Mouse (Mus musculus) liver, adult 2 months (tissue): ENCODE results near the gene Cabin1. TPM values are rescaled to one million over a fixed set of nuclear protein-coding genes. Genes with fewer than 3 reads are reported as not detected.

Experiments
- DNase-seq: peaks from one replicate; pipeline ENCODE4 v3.0.0-alpha.2; 2011; ENCODE audit warnings: low read depth, low spot score; ENCODE audit errors: extremely low read depth
- H3K27ac ChIP-seq: fragments of 200-500 bp; replicated peaks from 2 replicates; pipeline ENCODE4 v1.5.1; 2012; ENCODE audit warnings: low read depth, mild to moderate bottlenecking, control low read depth, inconsistent platforms, low read length; ENCODE audit not compliant: insufficient read depth
- H3K27me3 ChIP-seq: fragments of 200-500 bp; 2 replicates; pipeline ENCODE4 v1.6.1; 2012; ENCODE audit warnings: mild to moderate bottlenecking, moderate library complexity, low read length, inconsistent platforms; ENCODE audit not compliant: control insufficient read depth, insufficient read depth
- H3K36me3 ChIP-seq: fragments of 200-500 bp; 2 replicates; pipeline ENCODE4 v1.6.1; 2012; ENCODE audit warnings: low read length, inconsistent platforms; ENCODE audit not compliant: control insufficient read depth, insufficient read depth
- H3K4me1 ChIP-seq: fragments of 200-500 bp; 2 replicates; pipeline ENCODE4 v1.6.1; 2011; ENCODE audit warnings: low read length; ENCODE audit not compliant: control insufficient read depth, insufficient read depth
- H3K4me3 ChIP-seq: fragments of 200-500 bp; 2 replicates; pipeline ENCODE4 v1.5.1; 2011; ENCODE audit warnings: low read depth, mild to moderate bottlenecking, control low read depth, low read length, moderate library complexity; ENCODE audit not compliant: insufficient read depth
- H3K79me2 ChIP-seq: fragments of 200-500 bp; 2 replicates; pipeline ENCODE4 v1.6.1; 2012; ENCODE audit warnings: inconsistent platforms, mild to moderate bottlenecking, low read length, moderate library complexity; ENCODE audit not compliant: control insufficient read depth, insufficient read depth
- H3K9ac ChIP-seq: fragments of 200-500 bp; 2 replicates; pipeline ENCODE4 v1.6.1; 2012; ENCODE audit warnings: low read depth, mild to moderate bottlenecking, control low read depth, inconsistent platforms, low read length
- CTCF ChIP-seq: fragments of 200-500 bp; IDR thresholded peaks from 2 replicates; pipeline ENCODE4 v1.5.1; 2011; ENCODE audit warnings: low read depth, low read length, control low read depth
- POLR2A ChIP-seq: fragments of 200-500 bp; IDR thresholded peaks from 2 replicates; pipeline ENCODE4 v1.6.1; 2011; ENCODE audit warnings: low read length, control low read depth; ENCODE audit not compliant: insufficient read depth; ENCODE audit errors: extremely low read depth
- WGBS: fragments of 180-500 bp; shearing (Covaris S2); methylation state at CpG from one replicate; pipeline ENCODE4 v1.1.7; 2018; 5-methylcytosine and 5-hydroxymethylcytosine counted together
- polyA plus RNA-seq: library from polyadenylated mRNA; depleted of rRNA; stranded (reverse); fragments of >200 nt; gene quantifications from 2 replicates; pipeline ENCODE4 v1.2.3, GENCODE M21; 2012
- total RNA-seq: library from RNA; depleted of rRNA; stranded (reverse); fragments of >200 nt; gene quantifications from 2 replicates; pipeline ENCODE4 v1.2.3, GENCODE M21; 2014

Cabin1 gene
- total and polyA plus RNA-seq, 2 experiments, result 7.7 to 7.8 TPM

DNA sequence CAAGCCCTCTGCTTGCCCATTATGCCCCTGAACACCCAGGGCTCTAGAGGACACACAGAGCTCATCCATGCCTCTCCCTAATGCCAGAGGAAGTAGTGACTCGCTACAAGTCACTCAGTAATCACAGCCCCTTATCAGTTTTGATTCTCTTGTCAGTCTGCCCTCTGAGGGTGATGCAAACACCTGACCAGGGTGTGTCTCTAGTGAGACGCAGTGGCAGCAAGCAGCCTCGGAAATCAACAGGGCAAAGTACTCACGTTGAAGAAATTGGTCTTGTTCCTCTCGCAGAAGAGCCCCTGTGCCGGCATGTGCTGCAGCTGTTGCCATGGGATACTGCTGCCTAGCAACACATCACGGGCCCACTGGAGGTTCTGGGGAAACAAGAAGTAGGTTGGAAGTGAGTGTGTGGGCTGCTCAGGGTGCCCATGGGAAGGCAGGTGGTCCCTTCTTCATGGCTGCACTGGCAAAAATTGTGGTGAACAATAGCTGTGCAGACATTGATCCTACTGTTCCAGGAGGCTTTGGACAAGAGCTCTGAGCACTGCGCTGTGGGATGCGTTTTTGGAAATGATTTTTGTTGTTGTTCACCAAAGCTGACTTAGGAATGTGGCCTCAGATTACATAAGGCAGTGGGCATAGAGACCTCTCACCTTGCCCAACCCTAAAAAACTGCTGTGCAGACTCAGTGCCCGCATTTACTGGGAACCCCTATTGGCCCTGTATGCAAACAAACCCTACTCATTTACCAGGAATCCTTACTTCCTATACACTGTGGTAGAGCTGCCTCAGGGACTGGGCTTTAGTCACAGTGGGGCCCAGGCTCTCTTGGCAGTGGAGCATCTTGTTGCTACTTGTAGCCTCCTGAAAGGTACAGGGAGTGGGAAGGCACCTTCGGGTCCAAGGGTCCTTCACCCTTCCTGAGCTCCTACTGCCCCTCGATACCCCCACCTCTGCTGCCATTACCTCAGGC lies 79.8 kb downstream of the Cabin1 start:
- Histone ChIP-seq H3K4me1 (no peaks in the 10 kb centered on the region), H3K27ac (no peak overlapping the region), H3K9ac (no peak overlapping the region), H3K36me3 (peaks cover 4% of the 10 kb centered on the region), H3K79me2 (no peaks in the 10 kb centered on the region), H3K27me3 (no peaks in the 10 kb centered on the region), H3K4me3 (no peak overlapping the region)
- WGBS, result 86% methylated on average over 12 of the region's 12 CpGs
- DNase-seq, result no peak
- TF ChIP-seq POLR2A, result no peak
- TF ChIP-seq CTCF, result no peak

DNA sequence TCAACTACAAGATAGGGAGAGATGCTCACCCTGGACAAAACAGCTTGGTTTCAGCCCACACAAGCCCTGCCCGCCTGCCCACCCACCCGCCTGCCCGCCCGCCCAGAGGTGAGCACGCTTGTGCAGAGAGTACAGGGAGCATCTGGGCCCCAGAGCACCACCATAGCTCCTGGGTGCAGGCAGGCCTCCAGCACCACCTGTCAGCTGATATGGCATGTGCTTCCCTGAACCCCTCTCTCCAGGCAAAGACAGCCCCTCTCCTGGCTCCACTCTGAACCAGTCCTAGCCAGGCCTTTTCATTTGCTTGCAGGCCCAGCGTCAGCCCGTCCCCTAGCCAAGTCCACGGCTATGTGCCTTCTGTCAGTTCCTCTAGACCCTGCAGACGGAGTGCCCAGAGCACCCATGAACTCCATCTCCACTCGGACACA lies 83.6 kb downstream of the Cabin1 start:
- no peak overlapping the region for H3K4me3 ChIP-seq
- no peaks in the 10 kb centered on the region; the same call in 1 of the 2 replicates for H3K4me1 ChIP-seq
- WGBS, result 96% methylated on average over 10 of the region's 10 CpGs
- no peaks in the 10 kb centered on the region for H3K27me3 ChIP-seq
- DNase-seq, result no peak
- no peaks in the 10 kb centered on the region for H3K79me2 ChIP-seq
- H3K9ac ChIP-seq, result no peak overlapping the region
- TF ChIP-seq POLR2A (no peak), CTCF (no peak)
- H3K36me3 ChIP-seq, result no peaks in the 10 kb centered on the region
- H3K27ac ChIP-seq, result no peak overlapping the region

DNA sequence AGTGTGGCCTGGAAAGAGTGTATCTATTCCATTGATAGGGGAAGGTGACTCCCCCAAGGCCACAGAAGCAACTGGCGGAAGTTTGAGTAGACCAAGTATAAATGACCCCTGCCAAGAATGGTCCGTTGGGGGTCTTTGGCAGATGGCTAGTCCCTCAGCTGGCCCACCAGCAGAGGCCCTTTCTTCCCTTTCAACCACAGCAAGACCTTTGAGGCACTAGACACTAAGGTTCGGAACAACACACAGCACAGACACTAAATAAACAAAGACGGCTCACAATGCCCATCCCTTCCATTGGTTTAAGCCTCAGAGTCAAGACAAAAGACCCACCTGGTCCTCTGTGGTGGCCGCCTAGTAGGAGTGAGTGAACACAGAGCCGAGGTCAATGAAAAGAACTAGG lies 84.9 kb downstream of the Cabin1 start:
- no peaks in the 10 kb centered on the region for H3K27me3 ChIP-seq
- H3K27ac ChIP-seq, result no peak overlapping the region
- H3K9ac ChIP-seq, result no peak overlapping the region
- no peaks in the 10 kb centered on the region for H3K36me3 ChIP-seq
- DNase-seq, result no peak
- TF ChIP-seq POLR2A, result no peak
- no peak for TF ChIP-seq CTCF
- 93% methylated on average over 6 of the region's 6 CpGs for WGBS
- H3K79me2 ChIP-seq, result no peaks in the 10 kb centered on the region
- no peak overlapping the region for H3K4me3 ChIP-seq
- no peaks in the 10 kb centered on the region; the same call in 1 of the 2 replicates for H3K4me1 ChIP-seq

DNA sequence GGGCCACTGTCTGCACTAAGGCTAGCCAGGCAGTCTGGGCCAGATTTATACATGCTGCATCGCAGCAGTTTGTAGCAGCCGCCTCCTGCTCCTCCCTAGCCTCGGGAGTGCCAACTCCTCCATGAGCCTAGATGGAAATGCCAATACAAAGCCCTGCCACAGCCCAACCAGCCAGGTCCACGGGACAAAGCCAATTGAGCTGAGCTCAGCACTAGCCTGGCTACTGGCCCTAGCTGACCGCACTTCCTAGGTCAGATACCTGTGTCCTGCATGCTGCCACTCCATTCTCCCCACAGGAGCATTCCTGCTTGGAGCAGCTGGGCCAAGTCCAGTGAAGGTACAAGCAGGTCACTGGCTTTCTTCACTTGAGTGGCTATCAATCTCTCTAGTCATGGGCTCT lies 86.2 kb downstream of the Cabin1 start:
- no peak for TF ChIP-seq POLR2A
- no peak for TF ChIP-seq CTCF
- Histone ChIP-seq H3K4me3 (no peak overlapping the region), H3K36me3 (no peaks in the 10 kb centered on the region), H3K27me3 (no peaks in the 10 kb centered on the region), H3K27ac (no peak overlapping the region), H3K9ac (no peak overlapping the region), H3K79me2 (no peaks in the 10 kb centered on the region), H3K4me1 (no peaks in the 10 kb centered on the region; the same call in 1 of the 2 replicates)
- 53% methylated on average over 5 of the region's 5 CpGs for WGBS
- DNase-seq, result peak; percentile 29

DNA sequence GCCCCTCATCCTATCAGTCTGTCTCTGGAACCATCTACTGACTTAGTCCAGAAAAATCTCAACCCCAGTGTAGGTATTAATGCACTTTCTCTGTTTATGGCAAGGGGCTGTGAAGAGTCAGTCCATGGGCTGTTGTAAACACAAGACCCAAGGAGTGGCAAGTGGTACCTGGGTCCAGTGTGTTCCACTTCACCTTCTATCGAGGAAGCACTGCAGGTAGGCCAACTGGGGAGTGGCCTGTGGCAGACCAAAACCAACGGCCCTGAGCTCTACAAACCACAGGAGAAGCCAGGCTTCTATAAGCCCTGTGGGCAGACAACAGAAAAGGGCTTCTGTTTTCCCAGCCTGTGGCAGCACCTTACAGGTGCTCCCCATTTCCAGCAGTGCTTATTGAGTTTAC lies 86.6 kb downstream of the Cabin1 start:
- DNase-seq, result no peak
- TF ChIP-seq POLR2A (no peak), CTCF (no peak)
- Histone ChIP-seq H3K27ac (no peak overlapping the region), H3K79me2 (no peaks in the 10 kb centered on the region), H3K27me3 (no peaks in the 10 kb centered on the region), H3K4me1 (no peaks in the 10 kb centered on the region; the same call in 1 of the 2 replicates), H3K36me3 (no peaks in the 10 kb centered on the region), H3K9ac (no peak overlapping the region), H3K4me3 (no peak overlapping the region)
- 85% methylated on average over 2 of the region's 2 CpGs for WGBS
